Mouse (Mus musculus): Measurements from ENCODE around the gene H2-T3. TPM values are rescaled to one million over a fixed set of nuclear protein-coding genes. Genes with fewer than 3 reads are reported as not detected.
"Not testable (repeated sequence)": the region's sequence is repeated elsewhere in the genome, so short reads cannot be mapped to it uniquely, and the experiment has no call there.

H2-T3 gene
- polyA plus RNA-seq, 1 experiment from 2014 or later, result 0.12 TPM

GRCm38 (mm10) chr17:36189491-36190168 lies 457 bp downstream of the H2-T3 start:
- 40% methylated on average over 17 of the region's 18 CpGs for whole genome bisulfite sequencing
- no peak overlapping the region for H3K4me3 ChIP-seq (ENCODE audit: low read depth, low read length)
- DNase-seq (ENCODE audit: low spot score) (no peak), ATAC-seq (no peak)
- no peaks in the 10 kb centered on the region for H3K4me1 ChIP-seq (ENCODE audit: insufficient read depth, low read depth, low read length)
- H3K4me2 ChIP-seq (replicated peaks; ENCODE audit: low read depth, low read length), result no peak overlapping the region
- no peak overlapping the region for H3K9ac ChIP-seq (replicated peaks; ENCODE audit: low read depth)
- TF ChIP-seq CTCF (IDR thresholded peaks at IDR 0.05), result no peak
- no peak for TF ChIP-seq EP300 (IDR thresholded peaks at IDR 0.05)
- no peak overlapping the region for H3K27ac ChIP-seq (ENCODE audit: low read length)
- no peaks in the 10 kb centered on the region for H3K9me3 ChIP-seq (ENCODE audit: low read length)
- no peaks in the 10 kb centered on the region for H3K36me3 ChIP-seq (ENCODE audit: insufficient read depth, low read length)
- H3K27me3 ChIP-seq (replicated peaks; ENCODE audit: insufficient read depth, low read length), result no peaks in the 10 kb centered on the region

- H3K36me3 ChIP-seq (ENCODE audit: insufficient read depth, low read length), result no peaks in the 10 kb centered on the region
- H3K9me3 ChIP-seq (ENCODE audit: low read length), result no peaks in the 10 kb centered on the region
- H3K4me2 ChIP-seq (replicated peaks; ENCODE audit: low read depth, low read length), result no peak overlapping the region
- H3K4me1 ChIP-seq (ENCODE audit: insufficient read depth, low read depth, low read length), result no peaks in the 10 kb centered on the region
- no peak overlapping the region for H3K4me3 ChIP-seq (ENCODE audit: low read depth, low read length)
- H3K27me3 ChIP-seq (replicated peaks; ENCODE audit: insufficient read depth, low read length), result no peaks in the 10 kb centered on the region
- ATAC-seq (no peak), DNase-seq (ENCODE audit: low spot score) (no peak)
- no peak overlapping the region for H3K27ac ChIP-seq (ENCODE audit: low read length)
- H3K9ac ChIP-seq (replicated peaks; ENCODE audit: low read depth), result no peak overlapping the region
- no peak for TF ChIP-seq EP300 (IDR thresholded peaks at IDR 0.05)
- no peak for TF ChIP-seq CTCF (IDR thresholded peaks at IDR 0.05)
- 54% methylated on average over 3 of the region's 3 CpGs for WGBS
Observed at GRCm38 (mm10) chr17:36187540-36187939, 2.5 kb downstream of the H2-T3 start.

- Histone ChIP-seq H3K4me1 (ENCODE audit: insufficient read depth, low read depth, low read length) (no peaks in the 10 kb centered on the region), H3K4me2 (replicated peaks; ENCODE audit: low read depth, low read length) (no peak overlapping the region), H3K27me3 (replicated peaks; ENCODE audit: insufficient read depth, low read length) (no peaks in the 10 kb centered on the region), H3K36me3 (ENCODE audit: insufficient read depth, low read length) (no peaks in the 10 kb centered on the region), H3K4me3 (ENCODE audit: low read depth, low read length) (no peak overlapping the region), H3K9ac (replicated peaks; ENCODE audit: low read depth) (no peak overlapping the region), H3K9me3 (ENCODE audit: low read length) (no peaks in the 10 kb centered on the region), H3K27ac (ENCODE audit: low read length) (no peak overlapping the region)
- TF ChIP-seq CTCF (IDR thresholded peaks at IDR 0.05), result no peak
- no peak for TF ChIP-seq EP300 (IDR thresholded peaks at IDR 0.05)
- DNase-seq (ENCODE audit: low spot score), result no peak
- WGBS, result 68% methylated on average over 12 of the region's 12 CpGs
- no peak for ATAC-seq
Observed at GRCm38 (mm10) chr17:36182212-36182611, 7.9 kb downstream of the H2-T3 start.

GRCm38 (mm10) chr17:36179446-36179845 lies 10.6 kb downstream of the H2-T3 start:
- ATAC-seq, result not testable (repeated sequence)
- WGBS, result 10% methylated on average over 10 of the region's 10 CpGs

GRCm38 (mm10) chr17:36178938-36179337 lies 11.1 kb downstream of the H2-T3 start:
- H3K27ac ChIP-seq (ENCODE audit: low read length), result not testable (repeated sequence)
- peak; percentile 16 for DNase-seq (ENCODE audit: low spot score)

More at GRCm38 (mm10) chr17:36179446-36179845, 10.6 kb downstream of the H2-T3 start:
- not testable (repeated sequence) for H3K9ac ChIP-seq (replicated peaks; ENCODE audit: low read depth); H3K27ac ChIP-seq (ENCODE audit: low read length); DNase-seq (ENCODE audit: low spot score); H3K9me3 ChIP-seq (ENCODE audit: low read length); H3K27me3 ChIP-seq (replicated peaks; ENCODE audit: insufficient read depth, low read length); H3K4me1 ChIP-seq (ENCODE audit: insufficient read depth, low read depth, low read length); H3K36me3 ChIP-seq (ENCODE audit: insufficient read depth, low read length)
- peak overlapping the region; percentile 26; the same call in 1 of the 2 replicates for H3K4me3 ChIP-seq (ENCODE audit: low read depth, low read length)
- H3K4me2 ChIP-seq (replicated peaks; ENCODE audit: low read depth, low read length), result peak overlapping the region; percentile 54

GRCm38 (mm10) chr17:36176132-36176531 lies 14.0 kb downstream of the H2-T3 start:
- H3K9me3 ChIP-seq (ENCODE audit: low read length); H3K4me2 ChIP-seq (replicated peaks; ENCODE audit: low read depth, low read length); H3K27me3 ChIP-seq (replicated peaks; ENCODE audit: insufficient read depth, low read length); H3K4me1 ChIP-seq (ENCODE audit: insufficient read depth, low read depth, low read length); H3K27ac ChIP-seq (ENCODE audit: low read length); H3K36me3 ChIP-seq (ENCODE audit: insufficient read depth, low read length); H3K9ac ChIP-seq (replicated peaks; ENCODE audit: low read depth); ATAC-seq; H3K4me3 ChIP-seq (ENCODE audit: low read depth, low read length); DNase-seq (ENCODE audit: low spot score): not testable (repeated sequence)
- no CpG with 5 or more reads among the region's 2 CpGs for WGBS

More at GRCm38 (mm10) chr17:36178938-36179337, 11.1 kb downstream of the H2-T3 start:
- H3K9me3 ChIP-seq (ENCODE audit: low read length); H3K27me3 ChIP-seq (replicated peaks; ENCODE audit: insufficient read depth, low read length); H3K4me1 ChIP-seq (ENCODE audit: insufficient read depth, low read depth, low read length); H3K36me3 ChIP-seq (ENCODE audit: insufficient read depth, low read length); H3K9ac ChIP-seq (replicated peaks; ENCODE audit: low read depth): not testable (repeated sequence)
- WGBS, result under 1% methylated on average over 40 of the region's 40 CpGs
- H3K4me3 ChIP-seq (ENCODE audit: low read depth, low read length), result peak overlapping the region; percentile 26
- peak; percentile 57 for ATAC-seq
- peak; percentile 29 for TF ChIP-seq CTCF (IDR thresholded peaks at IDR 0.05)
- peak overlapping the region; percentile 54 for H3K4me2 ChIP-seq (replicated peaks; ENCODE audit: low read depth, low read length)

Measured in lung, postnatal 0 days (tissue).